Mouse (Mus musculus) embryonic facial prominence, embryonic 12.5 days (tissue): ENCODE measurements around the gene Taok1. TPM values are rescaled to one million over a fixed set of nuclear protein-coding genes. Genes with fewer than 3 reads are reported as not detected.

ENCODE experiments used
- ATAC-seq: fragments of 200-750 bp; cut with Nextera tagmentation; 2 replicates; pipeline ENCODE4 v1.8.0; 2017; ENCODE audit not compliant: insufficient number of reproducible peaks, insufficient read depth, low FRiP score, low TSS enrichment
- H3K27ac ChIP-seq: fragments of 300-500 bp; sonication (generic); 2 replicates; pipeline ENCODE4 v1.5.1; 2016; ENCODE audit warnings: mild to moderate bottlenecking
- H3K27me3 ChIP-seq: fragments of 300-500 bp; sonication (generic); 2 replicates; pipeline ENCODE4 v1.6.1; 2016; ENCODE audit warnings: mild to moderate bottlenecking, moderate library complexity
- H3K36me3 ChIP-seq: fragments of 300-500 bp; sonication (generic); 2 replicates; pipeline ENCODE4 v1.6.1; 2016; ENCODE audit warnings: mild to moderate bottlenecking
- H3K4me1 ChIP-seq: fragments of 300-500 bp; sonication (generic); 2 replicates; pipeline ENCODE4 v1.6.1; 2016
- H3K4me2 ChIP-seq: fragments of 300-500 bp; sonication (generic); replicated peaks from 2 replicates; pipeline ENCODE4 v1.6.1; 2016; ENCODE audit warnings: mild to moderate bottlenecking, moderate library complexity
- H3K4me3 ChIP-seq: fragments of 300-500 bp; sonication (generic); 2 replicates; pipeline ENCODE4 v1.5.1; 2016; ENCODE audit warnings: mild to moderate bottlenecking
- H3K9ac ChIP-seq: fragments of 300-500 bp; sonication (generic); 2 replicates; pipeline ENCODE4 v1.6.1; 2016; ENCODE audit warnings: mild to moderate bottlenecking, moderate library complexity
- H3K9me3 ChIP-seq: fragments of 300-500 bp; sonication (generic); 2 replicates; pipeline ENCODE4 v1.6.1; 2016; ENCODE audit warnings: mild to moderate bottlenecking, moderate library complexity
- WGBS: fragments of 180-500 bp; shearing (Covaris S2); methylation state at CpG from one replicate; pipeline ENCODE4 v1.1.7; 2016; 5-methylcytosine and 5-hydroxymethylcytosine counted together
- polyA plus RNA-seq: library from polyadenylated mRNA; unstranded; fragments of >200 nt; fragmentation: Nextera tagmentation; extraction: Ambion mirVana; gene quantifications from 2 replicates; pipeline ENCODE4 v1.2.1, GENCODE M21; 2016

Gene Taok1
- polyA plus RNA-seq, 1 experiment from 2014 or later = 14.9 TPM

GRCm38 (mm10) chr11:77624441-77625060 is 16.9 kb upstream of the Taok1 start:
- Histone ChIP-seq H3K4me2 (peak overlapping the region; percentile 72), H3K4me1 (peaks cover 14% of the 10 kb centered on the region), H3K27me3 (no peaks in the 10 kb centered on the region), H3K9ac (peak overlapping the region; percentile 29; the same call in 1 of the 2 replicates), H3K4me3 (peak overlapping the region; percentile 22), H3K9me3 (no peaks in the 10 kb centered on the region), H3K36me3 (no peaks in the 10 kb centered on the region), H3K27ac (no peak overlapping the region)
- 1% methylated on average over 17 of the region's 17 CpGs for WGBS
- no peak for ATAC-seq

GRCm38 (mm10) chr11:77624002-77624401 is 16.4 kb upstream of the Taok1 start:
- 30% methylated on average over 5 of the region's 5 CpGs for WGBS
- ATAC-seq = no peak
- Histone ChIP-seq H3K9me3 (no peaks in the 10 kb centered on the region), H3K4me2 (peak overlapping the region; percentile 72), H3K9ac (peak overlapping the region; percentile 29; the same call in 1 of the 2 replicates), H3K36me3 (no peaks in the 10 kb centered on the region), H3K27ac (no peak overlapping the region), H3K4me3 (peak overlapping the region; percentile 22), H3K4me1 (peaks cover 14% of the 10 kb centered on the region), H3K27me3 (no peaks in the 10 kb centered on the region)

DNA sequence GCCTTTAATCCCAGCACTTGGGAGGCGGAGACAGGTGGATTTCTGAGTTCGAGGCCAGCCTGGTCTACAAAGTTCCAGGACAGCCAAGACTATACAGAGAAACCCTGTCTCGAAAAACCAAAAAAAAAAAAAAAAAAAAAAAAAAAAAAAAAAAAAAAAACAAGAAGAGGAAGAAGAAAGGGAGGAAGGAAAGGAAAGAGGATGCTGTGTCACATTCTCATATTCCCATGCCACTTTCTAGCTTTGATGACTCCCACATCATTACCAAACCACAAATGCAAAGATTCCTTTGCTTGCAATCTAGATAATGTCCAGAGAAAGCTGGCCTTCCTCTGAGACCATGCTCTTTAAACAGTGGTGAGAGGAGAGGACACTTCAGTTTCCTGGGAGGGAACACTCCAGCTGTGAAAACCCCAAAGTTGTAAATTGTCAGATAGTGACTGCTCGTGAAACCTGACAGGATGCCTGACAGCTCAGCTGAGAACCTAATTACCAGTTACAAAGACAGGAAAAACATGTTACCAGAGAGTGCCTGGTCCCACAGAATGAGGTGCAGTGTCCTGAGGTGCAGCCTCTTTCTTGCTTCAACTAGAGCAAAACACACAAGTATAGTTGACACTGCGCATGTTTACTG is 14.4 kb upstream of the Taok1 start:
- Histone ChIP-seq H3K27me3 (no peaks in the 10 kb centered on the region), H3K27ac (no peak overlapping the region), H3K9me3 (no peaks in the 10 kb centered on the region), H3K4me3 (no peak overlapping the region), H3K4me1 (peaks cover 14% of the 10 kb centered on the region), H3K9ac (no peak overlapping the region), H3K4me2 (no peak overlapping the region), H3K36me3 (no peaks in the 10 kb centered on the region)
- WGBS = 63% methylated on average over 5 of the region's 5 CpGs
- ATAC-seq = no peak

DNA sequence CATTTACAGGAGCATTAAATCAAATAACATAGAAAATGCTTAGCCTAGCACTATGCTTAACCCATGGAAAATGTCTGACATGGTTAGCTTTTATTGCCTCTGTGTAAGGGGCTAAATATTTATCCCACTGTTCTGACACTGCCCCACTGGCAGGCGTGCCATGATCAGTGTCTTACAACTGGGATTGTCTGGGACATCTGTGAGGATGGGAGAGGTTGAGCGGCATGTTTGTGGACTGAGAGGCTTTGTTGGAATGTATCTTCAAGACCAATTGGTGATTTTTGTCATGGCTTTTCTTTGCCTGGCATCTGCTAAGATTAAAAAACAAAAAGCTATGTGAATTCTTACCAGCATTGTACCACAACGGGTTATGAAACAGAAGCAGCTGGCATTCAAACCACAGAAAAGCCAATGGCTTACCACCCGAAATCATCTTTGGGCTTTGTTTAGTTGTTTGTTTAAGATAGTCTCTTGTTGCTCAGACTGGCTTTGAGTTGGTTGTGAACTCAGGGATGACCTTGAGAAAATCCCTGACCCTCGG is 7.5 kb upstream of the Taok1 start:
- Histone ChIP-seq H3K27me3 (no peaks in the 10 kb centered on the region), H3K9ac (no peak overlapping the region), H3K4me2 (no peak overlapping the region), H3K4me1 (no peaks in the 10 kb centered on the region), H3K27ac (no peak overlapping the region), H3K36me3 (no peaks in the 10 kb centered on the region), H3K9me3 (no peaks in the 10 kb centered on the region), H3K4me3 (no peak overlapping the region)
- 76% methylated on average over 5 of the region's 5 CpGs for WGBS
- ATAC-seq = no peak

- Histone ChIP-seq H3K4me3 (peak overlapping the region; percentile 99), H3K4me1 (peaks cover 7% of the 10 kb centered on the region), H3K27ac (peak overlapping the region; percentile 97), H3K4me2 (peak overlapping the region; percentile 91), H3K9ac (peak overlapping the region; percentile 98), H3K36me3 (no peaks in the 10 kb centered on the region; the same call in 1 of the 2 replicates), H3K27me3 (no peaks in the 10 kb centered on the region), H3K9me3 (no peaks in the 10 kb centered on the region)
- WGBS = under 1% methylated on average over 38 of the region's 48 CpGs
- ATAC-seq = peak; percentile 57
Observed at GRCm38 (mm10) chr11:77606835-77607537, 629 bp downstream of the Taok1 start.

DNA sequence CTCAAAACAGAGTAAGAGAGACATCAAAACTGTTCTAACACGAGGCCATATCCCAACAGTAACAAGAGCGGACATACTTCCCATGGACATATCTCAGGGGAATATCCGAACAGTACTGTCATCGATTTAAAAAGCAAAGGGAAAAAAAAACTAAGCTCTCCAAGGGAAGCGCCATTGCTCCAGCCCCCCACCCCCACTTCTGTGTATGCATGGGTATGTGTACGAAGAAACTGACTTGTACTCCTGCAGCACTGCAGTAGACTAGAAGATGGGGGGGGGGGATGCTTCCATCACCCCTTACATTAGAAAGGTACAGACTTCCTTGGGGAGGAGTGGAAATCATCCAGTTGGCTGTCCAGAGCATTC is 1.2 kb downstream of the Taok1 start:
- H3K4me1 ChIP-seq = peaks cover 7% of the 10 kb centered on the region
- peak overlapping the region; percentile 97 for H3K27ac ChIP-seq
- WGBS = 2% methylated on average over 6 of the region's 6 CpGs
- peak overlapping the region; percentile 91 for H3K4me2 ChIP-seq
- no peak for ATAC-seq
- no peaks in the 10 kb centered on the region; the same call in 1 of the 2 replicates for H3K36me3 ChIP-seq
- no peaks in the 10 kb centered on the region for H3K27me3 ChIP-seq
- no peaks in the 10 kb centered on the region for H3K9me3 ChIP-seq
- H3K9ac ChIP-seq = peak overlapping the region; percentile 98
- H3K4me3 ChIP-seq = peak overlapping the region; percentile 99

DNA sequence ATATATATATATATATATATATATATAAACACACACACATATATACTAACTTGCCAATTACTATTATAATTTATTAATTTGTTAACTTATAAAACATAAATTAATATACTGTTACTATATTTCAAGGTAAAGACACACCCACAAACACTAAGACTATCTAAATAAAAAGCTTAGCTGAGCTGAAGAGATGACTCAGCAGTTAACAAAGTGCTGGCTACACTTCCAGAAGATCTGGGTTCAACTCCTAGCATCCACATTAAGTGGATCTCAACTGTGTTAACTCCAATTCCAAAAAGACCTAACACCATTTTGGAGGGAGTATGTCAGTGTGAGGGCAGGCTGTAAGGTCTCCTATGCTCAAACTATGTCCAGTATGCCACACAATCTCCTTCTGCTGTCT is 10.3 kb downstream of the Taok1 start:
- no peaks in the 10 kb centered on the region for H3K4me1 ChIP-seq
- H3K36me3 ChIP-seq = no peaks in the 10 kb centered on the region
- no peak overlapping the region for H3K27ac ChIP-seq
- no peak overlapping the region for H3K4me2 ChIP-seq
- H3K9ac ChIP-seq = no peak overlapping the region
- H3K27me3 ChIP-seq = no peaks in the 10 kb centered on the region
- ATAC-seq = no peak
- no peak overlapping the region for H3K4me3 ChIP-seq
- no peaks in the 10 kb centered on the region for H3K9me3 ChIP-seq

DNA sequence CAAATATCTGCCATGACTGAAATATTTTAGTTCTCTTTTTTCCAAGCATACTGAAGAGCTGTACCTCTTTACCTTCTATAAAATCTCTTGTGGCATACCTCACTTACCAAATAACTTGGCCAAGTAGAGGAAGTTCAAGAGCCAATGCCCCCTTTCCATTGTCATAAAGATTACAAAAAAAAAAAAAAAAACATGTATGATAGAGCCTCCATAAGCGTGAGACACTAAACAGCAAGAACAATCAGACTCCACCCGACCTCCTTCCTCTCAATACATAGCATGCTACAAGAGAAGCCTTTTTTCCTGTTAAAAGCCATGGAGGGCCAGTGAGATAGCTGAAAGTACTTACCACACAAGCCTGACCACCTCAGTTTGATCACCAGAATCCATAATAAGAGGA is 16.2 kb downstream of the Taok1 start:
- no peaks in the 10 kb centered on the region for H3K27me3 ChIP-seq
- no peak overlapping the region for H3K4me3 ChIP-seq
- 89% methylated on average over 2 of the region's 2 CpGs for WGBS
- H3K9me3 ChIP-seq = no peaks in the 10 kb centered on the region
- H3K4me2 ChIP-seq = no peak overlapping the region
- no peak overlapping the region for H3K27ac ChIP-seq
- H3K4me1 ChIP-seq = no peaks in the 10 kb centered on the region
- no peak for ATAC-seq
- no peaks in the 10 kb centered on the region for H3K36me3 ChIP-seq
- H3K9ac ChIP-seq = no peak overlapping the region

DNA sequence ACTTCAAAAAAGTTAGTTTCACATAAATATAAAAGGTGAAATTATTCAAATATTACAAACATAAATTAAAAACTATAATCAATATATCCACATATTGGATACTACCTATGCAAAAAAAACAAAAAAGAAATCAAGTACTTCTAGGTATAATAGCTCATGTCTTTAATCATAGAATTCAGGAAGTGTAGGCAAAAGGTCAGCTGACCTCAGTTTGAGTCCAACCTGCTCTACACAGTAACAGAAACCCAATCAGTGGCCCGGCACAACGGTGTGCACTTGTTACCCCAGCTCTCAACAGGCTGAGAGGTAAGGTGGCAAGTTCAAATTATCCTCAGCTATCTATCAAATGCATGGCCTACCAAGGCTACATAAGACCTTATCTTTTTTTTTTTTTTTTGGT is 16.8 kb downstream of the Taok1 start:
- Histone ChIP-seq H3K4me1 (no peaks in the 10 kb centered on the region), H3K4me2 (no peak overlapping the region), H3K9me3 (no peaks in the 10 kb centered on the region), H3K36me3 (no peaks in the 10 kb centered on the region), H3K4me3 (no peak overlapping the region), H3K9ac (no peak overlapping the region), H3K27ac (no peak overlapping the region), H3K27me3 (no peaks in the 10 kb centered on the region)
- ATAC-seq = no peak
- WGBS = 98% methylated on average over 2 of the region's 2 CpGs

DNA sequence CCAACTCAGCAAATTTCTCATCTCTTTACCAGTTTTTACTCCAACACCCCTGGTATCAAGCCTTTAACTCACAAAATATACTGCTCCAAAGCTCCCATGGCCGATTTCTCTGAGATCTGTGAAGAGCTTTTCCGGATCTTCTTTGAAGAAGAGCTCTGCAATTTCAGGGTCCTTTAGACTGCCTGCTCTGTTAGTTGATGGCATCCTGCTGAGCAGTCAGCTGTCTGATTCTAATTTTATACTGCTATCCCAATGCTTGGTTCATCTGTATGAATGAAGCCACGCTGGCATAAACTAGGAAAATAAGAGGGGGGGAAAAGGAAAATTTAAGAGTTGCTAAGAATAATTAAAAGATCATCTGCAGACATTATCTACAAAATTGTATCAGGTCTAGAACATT is 22.4 kb downstream of the Taok1 start:
- H3K36me3 ChIP-seq = peaks cover 22% of the 10 kb centered on the region
- no peaks in the 10 kb centered on the region for H3K4me1 ChIP-seq
- WGBS = 93% methylated on average over 3 of the region's 3 CpGs
- no peaks in the 10 kb centered on the region for H3K9me3 ChIP-seq
- H3K9ac ChIP-seq = no peak overlapping the region
- no peaks in the 10 kb centered on the region for H3K27me3 ChIP-seq
- no peak overlapping the region for H3K4me3 ChIP-seq
- ATAC-seq = no peak
- H3K4me2 ChIP-seq = no peak overlapping the region
- no peak overlapping the region for H3K27ac ChIP-seq

DNA sequence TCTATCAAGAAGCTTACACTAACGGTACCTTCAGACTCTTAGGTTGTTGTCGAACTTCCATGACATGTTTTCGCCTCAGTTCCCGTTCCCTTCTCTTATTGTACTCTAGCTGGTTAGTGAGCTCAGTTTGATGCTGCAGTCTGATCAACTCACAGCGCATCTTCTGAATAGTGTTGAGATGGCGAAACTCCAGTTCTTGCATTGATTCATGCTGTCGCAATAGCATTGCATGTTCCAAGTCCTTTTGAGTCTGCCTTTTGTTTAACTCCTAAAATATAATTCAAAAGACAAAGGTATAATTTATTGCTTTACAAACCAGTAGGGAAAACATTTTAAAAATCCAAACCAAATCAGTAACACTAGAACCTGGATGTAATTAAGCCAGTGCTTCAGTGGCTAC is 62.4 kb downstream of the Taok1 start:
- WGBS = 87% methylated on average over 7 of the region's 7 CpGs
- no peak for ATAC-seq

More for the DNA sequence above, 62.4 kb downstream of the Taok1 start:
- no peak overlapping the region for H3K9ac ChIP-seq
- H3K4me1 ChIP-seq = no peaks in the 10 kb centered on the region
- H3K36me3 ChIP-seq = peaks cover 70% of the 10 kb centered on the region
- no peaks in the 10 kb centered on the region for H3K9me3 ChIP-seq
- H3K27me3 ChIP-seq = no peaks in the 10 kb centered on the region
- H3K4me2 ChIP-seq = no peak overlapping the region
- H3K4me3 ChIP-seq = no peak overlapping the region
- H3K27ac ChIP-seq = no peak overlapping the region
